Mouse (Mus musculus) induced T-regulatory cell, adult 2 months (primary cell): ENCODE results near the gene L3mbtl4.
"Not testable (repeated sequence)": the region's sequence is repeated elsewhere in the genome, so short reads cannot be mapped to it uniquely, and the experiment has no call there.

Experiments
- DNase-seq: peaks from one replicate; pipeline ENCODE4 v3.0.0-alpha.2; 2012; ENCODE audit warnings: low read depth

L3mbtl4 gene

DNA sequence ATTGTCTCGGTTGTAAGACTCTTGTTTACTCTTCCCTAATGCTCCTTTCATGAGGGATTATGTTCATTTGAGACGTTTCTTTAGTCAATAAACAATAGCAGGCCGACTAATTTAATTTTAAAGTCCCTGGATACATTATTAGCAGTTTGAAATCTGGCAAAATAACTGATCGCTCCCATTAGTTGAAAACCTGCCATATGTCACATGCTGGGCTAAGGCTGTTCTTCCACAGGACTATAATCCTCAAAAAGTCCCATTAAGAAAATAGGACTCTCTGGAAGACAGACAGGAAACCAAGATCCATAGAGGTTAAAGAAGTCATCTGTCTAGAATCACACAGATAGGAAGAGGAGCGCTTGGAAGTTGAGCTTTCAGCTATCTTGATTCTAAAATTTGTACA lies 114.9 kb downstream of the L3mbtl4 start:
- no peak for DNase-seq

GRCm38 (mm10) chr17:68405993-68406392 lies 132.4 kb downstream of the L3mbtl4 start:
- DNase-seq, result no peak

- not testable (repeated sequence) for DNase-seq
Observed at GRCm38 (mm10) chr17:68407121-68407520, 133.5 kb downstream of the L3mbtl4 start.

- DNase-seq, result no peak
Observed at GRCm38 (mm10) chr17:68422663-68423498, 149.3 kb downstream of the L3mbtl4 start.

DNA sequence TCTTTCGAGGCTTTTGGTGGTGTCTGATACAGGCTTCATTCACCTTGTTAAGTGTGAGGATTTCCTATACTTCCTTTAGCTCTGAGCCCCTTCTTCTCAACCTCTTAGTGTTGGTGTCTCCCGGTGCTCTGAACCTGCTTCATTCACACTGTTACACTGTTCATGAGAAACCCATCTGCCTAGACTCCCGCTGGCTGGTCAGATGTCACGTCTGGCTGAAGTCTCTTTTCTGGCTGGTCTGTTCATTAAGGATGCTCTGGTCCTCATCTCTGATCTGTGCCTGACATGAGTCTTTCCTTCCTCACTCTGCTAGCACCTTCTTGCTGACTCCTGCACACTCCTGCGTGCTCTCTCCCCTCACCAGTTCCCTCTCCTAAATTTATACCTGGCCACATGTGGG lies 160.0 kb downstream of the L3mbtl4 start:
- DNase-seq, result no peak

DNA sequence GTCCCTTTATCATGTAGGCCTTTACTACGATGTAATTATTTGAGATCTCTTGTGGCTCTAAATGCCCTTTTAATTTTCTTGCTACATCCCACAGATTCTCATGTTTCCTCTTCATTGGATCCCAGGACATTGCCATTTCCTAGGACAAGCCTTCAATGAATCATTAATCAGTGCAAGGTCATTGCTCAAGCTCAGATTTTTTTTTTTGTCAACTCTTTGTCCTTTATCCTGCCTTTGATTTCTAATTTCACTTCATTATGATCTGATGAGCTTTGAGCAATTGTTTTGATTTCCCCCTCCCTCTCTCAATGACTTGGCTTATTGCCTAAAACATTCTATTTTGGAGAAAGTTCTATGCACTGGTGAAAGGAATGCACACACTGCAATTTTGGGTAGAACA lies 177.3 kb downstream of the L3mbtl4 start:
- DNase-seq, result no peak

DNA sequence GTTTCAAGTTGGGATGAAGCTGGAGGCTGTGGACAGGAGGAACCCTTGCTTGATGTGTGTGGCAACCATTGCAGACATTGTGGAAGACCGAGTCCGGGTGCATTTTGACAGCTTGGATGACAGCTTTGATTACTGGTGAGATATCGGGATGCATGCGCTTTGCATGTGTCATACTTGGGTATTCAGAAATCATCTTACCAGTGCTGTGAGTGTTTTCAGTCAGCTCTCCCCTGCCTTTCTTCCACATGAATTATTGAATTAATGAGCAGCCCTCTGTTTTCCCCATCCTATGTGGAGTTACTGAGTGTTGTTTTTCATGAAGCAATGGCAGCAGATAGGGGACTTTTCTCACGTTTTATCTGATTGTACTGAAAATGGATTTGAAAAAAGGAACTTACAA lies 187.9 kb downstream of the L3mbtl4 start:
- no peak for DNase-seq

DNA sequence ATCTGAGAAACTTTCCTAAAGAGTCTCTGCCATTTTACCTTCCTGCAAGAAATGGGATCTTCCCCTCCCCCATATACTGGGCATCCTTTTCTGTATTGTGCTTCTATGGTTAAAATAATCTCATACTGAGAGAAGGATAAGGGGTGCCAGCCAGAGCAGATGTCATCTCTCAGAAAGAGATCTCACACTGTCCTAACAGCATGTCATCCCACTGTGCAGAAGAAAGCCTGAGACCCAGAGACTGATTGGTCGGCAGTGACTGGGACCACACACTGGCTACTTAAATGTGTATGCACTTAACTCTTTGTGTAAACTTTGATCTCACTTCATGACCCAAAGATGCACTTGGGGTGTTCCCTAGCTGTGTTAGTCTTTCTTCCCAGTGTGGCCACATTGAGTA lies 193.7 kb downstream of the L3mbtl4 start:
- no peak for DNase-seq

DNA sequence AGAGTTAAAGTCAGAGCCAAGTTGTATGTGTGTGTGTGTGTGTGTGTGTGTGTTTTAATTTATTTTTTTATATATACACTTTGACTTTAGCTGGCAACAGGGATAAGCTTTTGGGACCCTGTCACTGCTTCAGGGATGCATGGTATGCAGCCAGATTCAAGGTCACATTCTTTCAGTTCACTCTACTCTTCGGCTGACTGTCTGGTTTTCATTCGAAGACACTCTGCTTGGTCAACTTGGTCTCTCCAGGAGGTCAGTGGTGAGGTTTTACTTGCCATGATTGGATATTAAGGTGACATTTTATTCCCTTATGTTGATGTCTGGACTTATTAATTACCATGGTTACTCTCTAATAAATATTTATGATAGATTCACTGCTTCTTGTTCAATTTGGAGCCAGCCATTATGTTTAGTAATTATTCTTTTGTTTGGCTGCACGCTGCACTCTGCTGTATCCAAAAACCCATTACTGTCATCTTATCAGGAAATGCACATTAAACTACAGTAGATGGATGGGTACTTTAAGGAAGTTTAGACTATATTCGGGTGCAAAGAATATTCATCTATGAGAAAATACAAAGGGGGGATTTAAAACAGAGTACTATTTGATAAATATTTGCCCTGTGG lies 216.6 kb downstream of the L3mbtl4 start:
- DNase-seq, result no peak

DNA sequence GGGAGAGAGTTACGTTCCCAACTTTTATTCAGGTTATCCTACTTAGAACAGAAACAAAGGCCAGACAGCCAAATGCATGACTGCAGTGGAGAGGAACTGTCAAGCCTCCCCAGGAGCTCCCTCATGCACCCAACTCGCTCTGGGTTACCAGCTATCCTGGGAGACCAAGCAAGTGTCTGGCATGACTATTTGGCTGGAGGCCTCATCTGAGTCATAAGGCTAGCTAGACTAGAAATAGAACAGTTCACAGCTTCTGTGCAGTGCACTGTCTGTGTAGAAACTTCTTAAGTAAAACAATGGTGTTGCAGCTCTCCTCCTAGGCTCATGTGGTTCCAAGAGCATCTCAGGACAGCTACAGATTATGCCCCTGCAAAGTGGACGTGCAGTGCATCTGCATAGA lies 218.6 kb downstream of the L3mbtl4 start:
- no peak for DNase-seq

DNA sequence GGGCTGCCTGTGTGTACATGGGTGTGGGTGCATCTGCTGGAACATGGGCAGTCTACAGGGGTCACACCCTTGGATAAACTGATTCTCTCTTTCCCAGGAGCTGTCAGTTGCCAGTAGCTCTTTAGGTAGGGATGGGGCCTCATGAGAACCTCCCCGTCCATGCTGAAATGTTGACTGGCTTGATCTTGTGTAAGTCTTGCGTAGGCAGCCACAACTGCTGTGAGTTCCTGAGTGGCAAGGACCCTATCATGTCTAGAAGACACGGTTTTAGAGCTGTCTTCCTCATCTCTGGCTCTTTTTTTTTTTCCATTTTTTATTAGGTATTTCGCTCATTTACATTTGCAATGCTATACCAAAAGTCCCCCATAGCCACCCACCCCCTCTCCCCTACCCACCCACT lies 229.4 kb downstream of the L3mbtl4 start:
- DNase-seq, result not testable (repeated sequence)

DNA sequence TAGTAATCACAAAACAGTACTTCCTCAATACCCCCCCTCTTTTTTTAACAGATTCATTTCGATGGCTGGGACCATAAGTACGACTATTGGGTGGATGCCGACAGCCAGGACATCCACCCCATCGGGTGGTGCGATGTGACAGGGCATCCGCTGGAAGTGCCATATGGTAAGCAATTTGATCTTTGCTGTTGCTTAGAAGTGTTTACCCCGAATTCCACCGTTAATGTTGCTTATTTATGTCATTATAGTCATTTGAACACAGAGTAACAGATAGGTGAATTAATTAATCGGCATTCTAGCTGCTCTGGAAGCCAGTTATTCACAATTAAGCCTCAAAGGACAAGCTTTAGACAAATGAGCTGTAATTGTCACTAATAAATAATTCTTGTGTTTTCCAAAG lies 286.1 kb downstream of the L3mbtl4 start:
- DNase-seq, result no peak

GRCm38 (mm10) chr17:68560264-68560663 lies 286.7 kb downstream of the L3mbtl4 start:
- DNase-seq, result no peak

DNA sequence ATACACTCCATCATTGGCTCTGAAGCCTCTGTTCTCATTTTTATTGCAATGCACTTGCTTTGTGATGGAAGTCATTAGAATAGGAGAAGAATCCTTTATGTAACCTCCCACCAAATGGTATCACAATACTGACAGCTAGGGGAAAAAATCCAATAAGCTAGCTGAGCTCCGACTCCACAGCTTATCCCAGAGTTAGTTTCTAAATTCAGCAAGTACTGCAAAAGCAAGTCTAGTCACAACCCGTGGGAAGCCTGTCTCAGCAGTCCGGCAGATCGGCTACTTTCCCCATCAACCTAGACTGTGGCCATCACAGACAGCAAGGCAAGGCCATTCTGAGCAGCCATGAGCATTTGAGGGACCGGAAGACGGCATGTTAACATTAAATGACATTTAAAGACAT lies 298.2 kb downstream of the L3mbtl4 start:
- no peak for DNase-seq

DNA sequence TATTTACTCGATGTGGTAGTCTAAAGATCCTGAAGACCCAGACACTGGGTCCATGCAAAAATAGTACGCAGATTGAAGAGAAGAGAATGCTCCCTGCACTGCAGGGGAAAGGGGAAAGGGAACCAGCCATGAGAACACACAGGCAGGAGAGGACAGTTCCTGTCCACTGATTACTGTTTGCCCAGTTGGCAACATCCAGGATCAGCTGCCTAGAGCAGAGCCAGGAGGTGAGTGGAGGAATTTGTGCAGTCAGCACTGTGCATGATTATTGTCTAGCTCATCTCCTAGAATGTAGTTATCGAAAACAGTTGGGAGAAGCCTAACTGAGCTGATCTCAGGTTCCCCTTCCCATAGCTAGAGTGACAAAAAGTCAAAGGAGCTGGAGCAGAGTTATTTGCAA lies 311.6 kb downstream of the L3mbtl4 start:
- no peak for DNase-seq

GRCm38 (mm10) chr17:68591619-68592018 lies 318.0 kb downstream of the L3mbtl4 start:
- DNase-seq, result no peak

DNA sequence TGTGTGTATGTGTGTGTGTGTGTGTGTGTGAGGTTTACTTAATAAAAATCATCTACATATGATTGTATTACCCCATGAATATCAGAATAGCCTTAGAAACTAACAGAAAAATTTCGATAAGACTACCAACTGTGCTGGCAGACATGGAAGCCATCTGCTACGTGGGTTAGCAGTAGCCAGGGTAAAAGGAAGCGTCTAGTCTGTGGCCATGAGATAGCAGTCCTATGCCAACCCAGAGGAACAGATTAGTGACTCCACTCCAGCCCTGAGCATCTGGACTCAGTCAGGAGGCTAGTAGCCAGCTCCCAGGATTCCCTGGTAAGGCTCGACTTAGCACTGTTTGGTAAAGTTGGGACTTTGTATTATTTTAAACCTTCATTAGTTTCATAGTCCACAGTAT lies 329.1 kb downstream of the L3mbtl4 start:
- no peak for DNase-seq

DNA sequence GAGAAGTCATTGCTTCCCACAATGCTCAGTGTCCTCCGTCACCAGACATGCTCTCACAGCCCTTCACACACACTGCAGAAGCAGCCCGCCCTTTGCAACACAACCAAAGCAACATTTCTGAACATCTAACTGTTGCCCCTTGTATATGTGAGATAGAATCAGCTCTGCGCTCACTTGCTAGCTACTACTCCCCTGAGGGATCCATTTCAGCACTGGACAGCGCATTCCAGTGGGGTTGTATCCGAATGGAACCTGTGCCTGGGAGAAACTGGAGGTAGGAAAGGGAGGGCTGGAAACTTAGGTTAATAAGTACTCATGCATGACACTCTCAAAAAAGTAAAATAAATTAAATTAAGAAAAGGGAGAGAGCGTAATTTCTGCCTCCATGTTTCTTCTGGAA lies 334.1 kb downstream of the L3mbtl4 start:
- DNase-seq, result no peak

DNA sequence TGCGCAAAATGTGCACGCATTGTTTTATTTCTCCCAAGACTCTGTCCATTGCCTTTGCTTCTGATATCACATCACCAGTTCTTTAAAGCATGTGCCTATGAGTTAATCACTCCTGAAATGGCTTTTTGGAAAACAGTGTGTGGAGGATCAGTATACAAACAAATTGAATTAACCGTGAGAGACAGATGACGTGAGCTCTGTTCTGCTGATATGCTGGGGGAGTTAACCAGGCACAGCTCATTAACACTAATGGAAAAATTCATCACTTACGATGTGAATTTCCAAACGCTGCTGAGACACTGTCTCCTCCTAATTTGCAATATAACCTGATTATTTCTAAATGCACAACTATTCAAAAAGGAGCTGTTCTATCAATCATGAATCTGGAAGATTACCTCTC lies 337.6 kb downstream of the L3mbtl4 start:
- DNase-seq, result no peak

DNA sequence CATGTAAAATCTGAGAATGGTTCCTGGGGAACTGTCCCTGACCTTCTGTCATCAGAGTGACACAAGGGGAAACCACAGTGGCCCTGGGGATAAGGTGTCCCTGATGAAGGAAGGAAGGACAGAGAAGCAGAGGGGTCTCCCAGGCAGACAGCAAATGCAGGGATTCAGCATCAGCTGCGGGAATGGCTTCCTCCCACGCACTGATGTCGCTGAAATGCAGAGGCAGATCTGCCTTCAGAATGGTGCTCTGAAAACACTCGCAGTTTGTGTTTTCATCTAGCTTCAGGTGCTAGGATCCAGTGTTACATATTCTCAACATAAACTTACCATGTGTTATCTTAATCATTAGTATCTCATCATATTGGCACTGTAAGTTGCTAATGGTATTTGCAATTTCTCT lies 351.7 kb downstream of the L3mbtl4 start:
- no peak for DNase-seq

- DNase-seq, result no peak
Observed at GRCm38 (mm10) chr17:68629631-68630426, 356.2 kb downstream of the L3mbtl4 start.

DNA sequence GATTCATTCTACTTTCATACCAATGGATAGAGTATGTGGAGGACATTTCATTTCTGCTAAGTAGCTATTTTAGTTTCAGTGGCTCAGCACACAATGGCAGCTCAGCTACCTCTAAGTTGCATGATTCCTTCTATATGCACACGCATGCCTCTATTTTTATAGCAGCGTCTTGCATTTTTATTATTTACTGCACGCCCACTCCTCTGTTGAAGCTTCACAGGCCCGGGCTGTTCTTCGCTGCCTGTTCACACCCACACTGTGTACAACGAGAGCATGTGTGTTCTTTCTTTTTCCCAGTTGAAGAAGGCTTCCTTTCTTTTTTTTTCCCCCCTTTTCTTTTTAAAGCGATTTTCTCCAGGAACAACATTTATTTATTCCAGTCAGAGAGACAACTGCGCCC lies 357.8 kb downstream of the L3mbtl4 start:
- DNase-seq, result no peak

DNA sequence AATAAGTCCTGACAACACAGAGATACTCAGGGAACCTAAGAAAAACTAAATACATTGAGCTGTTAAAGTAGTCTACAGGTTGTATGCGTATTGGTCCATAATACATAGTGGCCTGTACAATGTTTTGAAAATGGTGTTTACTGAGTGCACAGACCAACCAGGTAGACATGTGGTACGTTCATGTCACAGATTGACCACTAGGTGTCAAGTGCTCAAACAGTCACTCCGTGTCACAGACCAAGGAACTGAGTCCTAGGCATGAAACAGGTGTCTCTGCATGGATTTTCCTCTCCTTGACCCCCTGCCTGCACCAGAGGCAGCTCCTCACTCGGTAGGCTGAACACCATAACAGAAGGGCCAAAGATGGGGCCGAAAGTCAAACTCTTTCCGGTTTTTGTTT lies 366.6 kb downstream of the L3mbtl4 start:
- DNase-seq, result no peak
